Mouse (Mus musculus) layer of hippocampus, postnatal 25 days (tissue): ENCODE measurements at regions not wholly inside any gene's neighbourhood (a gene's known extent, or its start where the extent isn't known, plus 50 kb on each side); places are given as distances from the start of the nearest gene placed in this dataset.
A peak's percentile ranks its signal among the peaks of the same experiment; 100 is the strongest.
"Not testable (repeated sequence)": the region's sequence is repeated elsewhere in the genome, so short reads cannot be mapped to it uniquely, and the experiment has no call there.

Source experiments
- DNase-seq, 2 experiments: peaks; one replicate each; pipeline ENCODE4 v3.0.0; 2022; ENCODE audit warnings: mixed read lengths in 2 of 2, low spot score in 1 of 2; ENCODE audit errors: extremely low spot score in 1 of 2

DNA sequence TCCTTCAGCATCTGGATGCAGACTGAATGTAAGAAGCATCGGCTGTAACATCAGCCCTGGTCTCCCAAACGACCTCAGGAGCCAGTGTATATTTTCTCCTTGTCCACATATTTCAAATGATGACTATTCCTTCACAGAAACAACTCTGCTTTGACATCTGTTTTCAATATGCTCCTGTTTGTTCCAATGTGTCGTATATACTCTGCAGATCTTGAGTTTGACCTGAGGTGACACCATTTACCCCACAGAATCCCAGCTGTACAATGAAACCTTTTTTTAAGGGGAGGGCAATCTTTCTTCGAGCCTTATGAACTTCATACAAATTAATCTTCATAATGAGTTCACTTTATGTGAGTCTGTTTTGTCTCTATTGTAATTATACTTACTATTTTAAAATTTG, 341.7 kb upstream of the Nrsn1 start:
- DNase-seq: no peak

DNA sequence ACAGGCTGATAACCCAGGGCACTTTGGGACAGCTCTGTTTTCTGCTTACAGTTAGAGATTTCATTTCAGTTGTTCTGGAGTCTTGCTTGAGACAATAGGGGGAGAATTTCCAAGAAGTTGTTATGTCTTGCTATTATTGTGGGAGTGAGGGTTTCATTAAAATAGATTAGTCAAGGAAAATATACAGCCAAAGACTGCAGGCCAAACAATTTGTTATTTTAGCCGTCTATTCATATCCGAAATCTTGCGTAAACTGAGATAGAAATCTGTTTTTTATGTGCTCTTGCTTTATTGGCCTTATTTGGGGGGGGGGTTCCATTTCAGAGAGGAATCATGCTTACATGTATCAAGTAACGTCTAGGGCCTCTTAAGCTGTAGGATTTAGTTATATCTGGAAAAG, 339.3 kb upstream of the Nrsn1 start:
- no peak for DNase-seq

DNA sequence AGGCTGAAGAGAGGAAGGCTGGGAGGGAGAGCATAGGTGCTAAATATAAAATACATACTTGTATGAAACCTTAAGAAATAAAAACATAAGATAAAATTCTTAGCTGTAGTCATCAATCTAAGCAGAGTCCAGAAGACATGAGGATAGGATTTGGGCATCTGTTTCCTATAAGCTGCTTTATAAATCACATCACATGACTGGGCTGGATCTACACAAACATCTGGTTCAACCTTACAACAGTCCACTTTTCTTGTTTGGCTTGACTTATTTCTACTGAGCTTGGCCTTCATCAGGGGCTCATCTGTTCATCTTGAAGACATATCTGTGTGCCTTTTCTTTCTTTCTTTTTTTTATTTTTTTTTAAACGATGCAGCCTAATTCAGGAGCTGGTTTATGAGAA, 338.9 kb upstream of the Nrsn1 start:
- DNase-seq: no peak

DNA sequence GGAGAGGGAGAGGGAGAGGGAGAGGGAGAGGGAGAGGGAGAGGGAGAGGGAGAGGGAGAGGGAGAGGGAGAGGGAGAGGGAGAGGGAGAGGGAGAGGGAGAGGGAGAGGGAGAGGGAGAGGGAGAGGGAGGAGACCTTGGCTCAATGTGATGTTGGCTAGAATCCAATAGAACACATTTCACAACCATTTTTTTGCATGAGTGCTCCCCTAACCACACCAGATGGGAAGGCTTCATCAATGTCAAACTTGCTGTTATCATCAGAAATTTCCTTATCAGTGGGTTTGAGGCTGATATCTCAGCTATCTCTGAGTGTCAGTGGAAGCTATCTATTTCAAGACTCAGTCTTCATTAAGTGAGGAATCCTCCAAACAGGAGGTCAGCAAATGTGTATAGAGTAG, 331.0 kb upstream of the Nrsn1 start:
- DNase-seq: not testable (repeated sequence)

DNA sequence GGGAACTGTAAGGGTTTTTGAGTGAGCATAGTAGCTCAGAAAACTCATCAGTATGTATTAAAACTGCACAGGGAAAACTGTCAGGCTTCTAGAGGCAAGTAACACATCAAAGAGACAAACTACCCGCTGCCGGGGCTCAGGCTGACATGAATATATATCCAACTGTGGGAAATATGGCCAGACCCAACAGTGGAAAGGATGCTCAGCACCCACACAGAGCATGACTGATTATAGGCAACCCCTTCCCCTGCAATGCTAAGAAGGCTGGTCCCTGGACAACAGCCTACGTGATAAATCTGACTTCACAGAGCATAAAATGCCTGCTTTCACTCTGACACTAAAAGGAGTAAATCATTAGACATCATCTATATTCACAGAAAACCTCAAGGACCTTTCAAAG, 324.3 kb upstream of the Nrsn1 start:
- no peak for DNase-seq

DNA sequence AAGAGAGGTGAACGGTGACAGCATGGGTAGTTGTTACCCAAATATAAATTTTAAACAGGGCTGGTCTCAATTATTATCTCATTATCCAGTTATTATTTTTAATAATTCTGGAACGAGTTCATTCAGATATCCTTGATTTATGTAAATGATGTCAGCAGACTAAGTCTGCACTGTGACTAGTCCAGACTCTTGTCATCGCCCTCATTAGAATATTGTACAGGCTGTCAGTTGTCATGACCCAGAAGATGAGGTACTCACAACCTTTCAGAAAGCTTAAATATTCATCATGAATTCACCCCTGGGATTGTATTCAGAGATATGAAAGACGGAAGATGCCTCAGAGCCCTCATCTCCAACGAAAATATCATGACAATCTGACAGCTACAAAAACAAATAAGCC, 300.3 kb upstream of the Nrsn1 start:
- no peak for DNase-seq

DNA sequence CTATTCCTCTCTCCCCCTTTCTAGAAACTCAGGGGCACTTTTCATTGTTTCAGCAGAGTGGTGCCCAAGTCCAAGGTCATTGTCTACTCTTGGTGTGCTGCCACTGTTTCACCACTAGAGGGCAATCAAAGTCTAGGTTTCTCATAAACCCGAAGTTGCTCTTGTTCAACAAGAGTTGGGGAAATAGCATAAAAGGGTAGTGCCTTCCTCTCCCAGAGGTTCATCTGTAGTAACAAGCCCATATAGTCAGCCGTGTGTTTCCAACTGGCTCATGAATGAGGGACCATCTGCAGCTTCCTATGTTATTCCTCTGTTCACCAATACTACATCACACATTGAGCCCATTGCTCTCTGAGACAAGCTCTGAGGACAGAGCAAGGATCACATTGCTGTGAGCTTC, 292.4 kb upstream of the Nrsn1 start:
- DNase-seq: peak; percentile 14 to 26

DNA sequence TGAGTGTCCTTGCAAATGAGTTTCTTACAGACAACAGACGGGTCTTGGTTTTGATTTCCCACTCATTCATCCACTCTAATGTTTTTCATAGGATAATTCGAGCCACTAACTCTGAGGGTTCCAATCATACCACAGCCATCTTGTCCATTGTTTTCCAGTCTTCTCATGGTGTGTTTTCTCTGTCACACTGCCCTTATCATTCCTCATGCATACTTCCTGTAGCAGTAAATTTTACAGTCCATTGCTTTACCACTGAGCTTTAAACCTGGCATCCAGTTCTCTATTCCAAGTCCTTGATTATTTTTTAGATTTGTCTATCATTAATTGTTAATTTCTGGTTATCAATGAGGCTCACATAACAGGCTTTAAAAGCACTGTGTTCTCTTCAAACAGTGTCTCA, 290.0 kb upstream of the Nrsn1 start:
- DNase-seq: no peak

DNA sequence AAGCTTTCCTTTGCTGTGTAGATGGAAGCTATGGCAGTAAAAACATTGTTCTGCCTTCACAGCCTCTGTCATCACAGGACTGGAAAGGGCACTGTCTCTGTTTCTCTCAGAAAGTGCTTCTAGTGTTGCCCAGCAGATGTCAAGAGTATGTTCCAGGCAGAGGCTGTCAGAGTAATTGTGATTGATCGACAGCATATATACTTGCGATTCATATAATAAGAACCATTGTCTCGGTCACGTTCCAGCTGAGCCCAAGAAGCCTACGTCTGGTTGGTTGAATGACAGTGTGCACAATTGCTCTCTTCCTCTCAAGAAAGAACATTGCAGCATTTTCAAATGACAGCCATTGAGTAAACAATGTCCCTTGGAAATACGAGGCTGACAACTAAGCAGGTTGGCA, 284.7 kb upstream of the Nrsn1 start:
- DNase-seq: no peak

DNA sequence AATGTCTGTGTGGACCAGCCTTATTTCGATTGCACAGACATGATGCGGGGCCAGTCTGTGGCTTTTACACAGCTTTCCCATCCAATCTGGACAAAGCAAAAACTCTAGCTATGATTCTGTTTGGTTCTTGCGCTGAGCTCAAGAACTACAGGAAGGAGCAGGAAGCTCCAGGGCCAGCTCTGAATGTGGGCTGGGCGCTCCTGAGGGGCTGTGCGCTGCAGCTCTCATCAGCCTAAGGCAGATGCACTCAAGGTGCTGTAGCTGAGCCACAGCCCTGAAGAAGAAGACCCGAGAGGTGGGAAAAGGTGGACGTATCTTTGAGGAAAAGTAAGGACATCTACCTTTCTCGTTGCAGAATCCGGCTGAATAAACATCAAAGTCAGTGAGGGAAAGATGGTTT, 278.2 kb upstream of the Nrsn1 start:
- no peak for DNase-seq

DNA sequence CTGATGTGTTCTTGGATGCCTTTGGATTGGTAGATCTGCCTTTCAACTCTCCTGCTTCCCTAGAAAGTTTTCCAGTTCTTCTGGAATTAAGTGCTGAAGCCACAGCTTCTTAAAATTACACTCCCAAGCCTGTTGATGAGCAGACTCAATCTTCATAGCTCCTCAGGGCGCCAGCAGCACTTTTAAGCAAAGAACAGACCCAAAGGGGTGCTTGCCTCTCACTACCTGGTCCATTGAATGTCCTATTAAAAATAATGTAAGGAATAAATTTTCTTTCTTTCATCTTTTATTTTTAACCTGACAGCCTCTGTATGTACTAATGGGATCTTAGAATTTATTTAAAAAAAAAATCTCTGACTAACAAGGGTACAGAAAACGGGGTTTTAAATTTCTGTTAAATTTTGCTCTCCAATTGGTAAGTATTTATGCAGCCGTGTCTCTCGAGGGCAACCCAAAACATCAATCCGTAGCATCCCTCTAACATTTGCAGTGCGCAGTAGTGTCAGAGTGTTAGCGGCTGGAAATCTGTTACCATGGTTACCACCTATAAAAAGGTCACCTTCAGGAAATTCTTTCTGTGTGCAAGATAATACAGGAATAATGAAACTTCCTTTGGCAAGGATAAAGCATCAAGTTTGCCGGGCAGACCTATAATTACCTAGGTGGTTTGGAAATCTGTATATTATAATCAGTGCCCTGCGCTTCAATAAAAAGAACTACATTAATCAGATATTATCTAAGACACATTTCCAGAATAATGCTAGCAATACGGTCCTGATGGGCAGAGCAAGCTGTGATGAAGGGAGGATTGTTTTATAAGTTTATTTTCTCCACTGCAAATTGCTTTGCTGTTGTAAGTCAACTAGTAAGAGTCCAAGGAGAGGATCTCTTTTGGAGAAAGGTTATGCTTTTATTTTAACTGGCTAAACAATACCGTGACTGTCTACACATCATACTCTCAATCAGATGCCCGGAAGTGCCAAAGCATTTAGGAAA, 277.1 kb upstream of the Nrsn1 start:
- DNase-seq: no peak

DNA sequence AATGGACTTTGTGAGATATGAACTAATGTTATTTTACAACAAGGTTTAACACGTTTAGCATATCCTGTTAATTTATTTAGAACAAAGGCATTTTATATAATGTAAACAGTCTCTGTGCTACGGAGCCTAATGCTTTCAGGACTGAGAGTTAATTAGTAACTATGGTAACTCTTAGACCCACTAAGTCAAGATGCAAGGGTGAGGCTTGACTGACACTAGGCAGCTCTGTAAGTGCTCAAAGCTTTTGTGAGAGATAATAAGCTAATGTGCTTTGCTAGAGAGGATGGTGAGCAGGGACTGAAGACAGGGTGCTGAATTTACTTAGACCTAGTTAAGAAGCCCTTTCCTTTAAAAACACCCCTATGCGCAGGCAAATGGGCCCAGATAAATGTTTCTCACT, 253.8 kb upstream of the Nrsn1 start:
- no peak for DNase-seq

DNA sequence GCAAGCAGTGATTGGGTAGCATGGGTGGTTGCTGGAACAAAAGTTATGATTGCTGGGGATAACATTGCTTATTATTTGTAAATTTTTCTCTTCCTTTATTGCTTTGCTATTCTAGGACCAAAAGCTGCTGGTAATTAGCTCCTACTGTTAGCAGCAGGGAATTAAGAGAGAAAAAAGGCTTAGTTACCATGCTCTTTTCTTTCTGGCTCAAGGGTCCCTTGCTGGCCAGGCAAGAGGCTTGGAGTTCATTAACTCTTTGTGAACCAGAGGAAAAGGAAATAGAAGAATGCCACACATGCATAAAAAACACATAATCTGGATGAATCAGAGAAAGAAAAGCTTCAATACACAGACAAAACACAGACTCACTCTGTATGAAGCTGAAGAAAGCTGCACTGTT, 237.1 kb upstream of the Nrsn1 start:
- DNase-seq: no peak

DNA sequence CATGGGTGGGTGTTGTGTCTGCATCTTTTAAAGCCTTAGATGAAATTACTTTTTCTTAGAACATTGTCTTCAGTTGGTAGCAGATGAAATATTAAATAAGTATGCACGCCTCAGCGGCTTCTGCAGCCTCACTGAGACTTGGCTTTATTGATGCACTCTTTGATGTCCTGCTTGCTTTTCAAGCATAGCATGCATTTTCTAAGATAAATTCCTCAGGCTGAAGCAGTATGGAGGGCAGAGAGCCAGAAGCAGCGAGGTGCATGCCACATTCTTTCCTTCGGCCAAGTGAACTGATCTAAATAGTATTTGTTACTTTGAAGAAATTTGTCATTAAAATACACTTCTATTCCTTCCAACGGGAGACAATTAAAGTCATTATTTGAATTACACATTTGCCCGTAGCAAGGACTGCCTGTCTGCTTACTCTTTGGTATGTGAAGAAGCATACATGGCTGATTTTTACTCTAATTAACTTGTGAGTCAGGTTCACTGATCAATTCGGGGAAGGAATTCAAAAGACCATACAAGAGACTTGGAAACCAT, 224.3 kb upstream of the Nrsn1 start:
- DNase-seq: no peak

DNA sequence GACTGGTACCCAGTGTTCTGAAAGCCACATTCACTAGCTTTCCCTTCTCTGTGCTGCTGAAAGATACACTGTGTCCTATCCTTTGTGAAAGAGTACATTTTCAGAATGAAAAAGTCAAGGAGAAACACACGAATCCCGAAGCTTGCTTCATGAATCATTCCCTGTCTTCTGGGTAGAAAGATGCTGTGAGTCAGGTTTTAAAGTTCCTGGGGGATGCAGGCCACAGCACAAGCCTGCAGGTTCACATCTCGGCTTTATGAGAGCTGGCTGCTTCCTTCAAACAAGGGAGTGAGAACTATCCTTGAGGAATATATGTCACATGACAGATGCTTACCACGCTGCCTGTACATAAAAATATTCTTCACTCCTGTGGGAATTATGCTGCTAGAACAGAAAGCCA, 219.7 kb upstream of the Nrsn1 start:
- no peak for DNase-seq

DNA sequence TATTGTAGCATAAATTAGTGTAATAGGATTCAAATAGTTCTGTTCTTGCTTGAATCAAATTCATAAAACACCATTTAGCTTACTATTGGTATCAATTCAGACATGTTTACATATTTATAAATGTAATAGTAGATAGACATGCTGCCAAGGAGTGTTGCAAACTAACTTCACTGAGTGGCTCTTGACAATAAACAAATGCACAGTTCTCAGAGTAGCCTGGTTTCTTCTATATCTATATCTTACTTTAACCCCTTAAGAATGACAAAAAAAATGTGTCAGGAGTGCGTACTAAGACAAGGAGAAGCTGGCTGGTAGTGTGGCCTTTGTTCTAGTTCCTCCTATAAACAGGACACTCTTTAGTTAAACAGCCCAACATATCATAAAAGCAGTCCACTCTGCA, 213.0 kb upstream of the Nrsn1 start:
- no peak for DNase-seq

DNA sequence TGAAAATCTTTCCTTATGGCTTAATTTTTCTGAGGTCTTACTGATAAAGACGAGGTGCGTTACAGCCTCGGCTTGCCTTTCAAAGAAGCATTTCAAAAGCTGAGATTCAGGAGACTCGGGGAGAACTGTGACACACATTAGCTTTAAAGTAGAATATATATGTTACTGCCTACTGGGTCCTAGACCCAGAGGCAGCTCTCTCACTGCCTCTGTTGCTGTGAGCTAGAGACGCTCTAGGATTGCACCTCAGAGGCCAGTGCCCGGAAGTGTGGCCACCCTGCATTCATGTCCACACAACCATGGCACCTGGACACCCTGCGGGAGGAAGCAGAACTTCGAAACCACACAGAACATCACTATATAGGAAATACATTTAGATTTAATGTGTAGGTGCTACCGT, 181.6 kb upstream of the Nrsn1 start:
- DNase-seq: no peak

DNA sequence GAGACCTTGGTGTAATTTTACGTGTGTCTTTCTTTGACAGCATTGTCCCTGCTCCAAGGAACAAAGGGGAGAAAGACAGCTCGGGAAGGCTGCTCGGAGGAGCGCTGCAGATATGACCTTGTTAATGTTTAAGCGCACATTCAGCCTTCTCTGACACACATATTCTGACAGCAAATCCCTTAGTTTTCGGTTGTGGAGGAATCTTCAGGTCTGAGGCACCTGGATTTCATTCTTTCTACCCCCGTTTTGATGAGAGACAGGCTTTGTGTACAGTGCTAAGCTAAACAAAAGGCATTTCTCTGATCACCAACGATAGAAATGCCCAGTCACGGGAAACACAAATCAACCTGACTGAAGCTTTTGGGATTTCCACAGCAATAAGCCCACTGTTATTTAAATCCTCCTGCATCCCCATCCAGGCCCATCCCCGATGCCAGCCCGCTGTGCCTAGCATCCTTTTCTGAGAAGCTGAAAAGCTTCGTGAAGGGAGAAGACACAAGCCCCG, 181.1 kb upstream of the Nrsn1 start:
- DNase-seq: no peak

DNA sequence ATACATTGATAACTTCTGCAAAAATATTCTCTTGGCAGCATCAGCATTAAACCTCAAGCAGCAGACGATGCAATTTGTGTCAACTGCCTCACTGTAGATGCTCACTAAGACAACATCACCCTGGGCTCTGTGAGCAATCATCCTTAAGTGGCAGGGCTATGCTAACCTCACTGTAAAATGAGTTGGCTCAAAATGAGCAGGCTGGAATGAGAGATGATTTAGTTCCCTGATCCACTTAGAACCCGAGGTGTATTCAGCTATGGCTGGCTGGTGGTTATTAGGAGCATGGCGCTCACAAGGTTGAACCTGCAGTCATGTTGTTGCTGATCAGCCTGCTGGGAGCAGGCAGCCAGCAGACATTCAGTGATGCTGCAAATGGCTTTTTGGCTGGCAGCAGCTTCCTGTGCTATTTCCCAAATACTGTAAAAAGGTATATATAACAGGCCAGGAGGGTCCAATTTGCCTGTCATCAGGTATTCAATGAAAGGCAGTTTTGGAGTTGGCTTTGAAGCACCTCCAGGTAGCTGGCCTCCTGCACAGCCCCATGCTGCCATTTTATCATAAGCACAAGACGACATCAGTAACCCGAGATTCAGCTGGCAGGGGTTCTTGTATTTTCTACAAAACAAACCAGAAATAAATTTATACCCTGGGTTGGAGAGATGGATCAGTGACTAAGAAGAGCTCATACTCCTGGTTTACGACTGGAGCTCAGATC, 159.6 kb upstream of the Nrsn1 start:
- DNase-seq: no peak

DNA sequence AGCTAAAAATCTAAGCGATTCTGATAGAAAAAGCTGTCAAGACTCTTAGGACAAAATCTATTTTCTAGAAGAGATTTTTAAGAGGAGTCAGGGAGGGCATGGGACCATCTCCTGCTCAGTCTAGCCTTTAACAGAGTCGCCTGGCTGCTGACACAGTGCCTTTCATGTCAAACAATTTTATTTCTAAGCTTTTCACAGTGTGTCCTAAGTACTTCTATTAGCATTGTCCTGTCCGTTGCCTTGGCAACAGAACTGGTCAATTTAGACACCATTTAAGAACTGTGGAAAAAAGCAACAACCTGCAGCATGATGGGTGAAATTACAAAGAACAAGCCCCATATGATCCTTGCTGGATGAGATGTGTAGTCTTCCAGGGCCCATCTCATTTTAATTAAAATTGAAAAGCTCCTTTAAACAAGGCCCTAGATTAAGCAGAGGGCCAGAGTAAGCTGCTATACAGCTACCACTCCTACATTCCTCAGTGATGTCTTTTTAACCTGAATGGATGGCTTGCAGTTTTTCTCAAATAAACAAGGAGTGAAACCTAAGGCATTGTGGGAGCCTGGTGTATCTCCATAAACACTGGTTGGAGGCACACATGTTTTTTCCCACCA, 133.0 kb upstream of the Nrsn1 start:
- DNase-seq: no peak

DNA sequence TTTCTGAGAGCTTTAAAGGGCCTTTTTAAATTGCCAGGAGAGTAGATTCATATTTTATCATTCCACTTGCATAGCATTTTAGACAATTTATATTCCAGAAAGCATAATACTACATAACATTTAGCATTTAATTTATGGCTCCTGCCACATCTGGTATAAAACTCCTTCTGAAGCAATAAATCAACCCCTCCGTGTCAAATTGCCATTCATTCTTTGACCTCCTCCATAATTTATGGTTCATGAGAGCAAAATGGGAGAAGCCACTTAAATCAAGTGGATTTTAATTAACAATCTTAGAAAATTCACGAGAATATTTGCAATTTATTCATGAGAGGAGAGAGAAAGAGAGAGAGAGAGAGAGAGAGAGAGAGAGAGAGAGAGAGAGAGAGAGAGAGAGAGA, 132.4 kb upstream of the Nrsn1 start:
- no peak for DNase-seq
